Mouse (Mus musculus) myocyte (in vitro differentiated cells): ENCODE measurements around the gene Cars2. TPM values are rescaled to one million over a fixed set of nuclear protein-coding genes. Genes with fewer than 3 reads are reported as not detected.
"Not testable (repeated sequence)": the region's sequence is repeated elsewhere in the genome, so short reads cannot be mapped to it uniquely, and the experiment has no call there.

Source experiments
- H3K27me3 ChIP-seq: one replicate; pipeline ENCODE4 v1.6.1; 2011; ENCODE audit not compliant: control insufficient read depth, insufficient read depth, insufficient read length
- H3K36me3 ChIP-seq: one replicate; pipeline ENCODE4 v1.6.1; 2011; ENCODE audit not compliant: control insufficient read depth, insufficient read depth
- H3K4me2 ChIP-seq: one replicate; pipeline ENCODE4 v1.6.1; 2011; ENCODE audit warnings: low read depth, control low read depth
- H3K4me3 ChIP-seq: one replicate; pipeline ENCODE4 v1.5.1; 2011; ENCODE audit warnings: mild to moderate bottlenecking, control low read depth, moderate library complexity
- H3K79me2 ChIP-seq: one replicate; pipeline ENCODE4 v1.6.1; 2011; ENCODE audit not compliant: control insufficient read depth, insufficient read depth
- H3ac ChIP-seq: one replicate; pipeline ENCODE4 v1.6.1; 2011; ENCODE audit not compliant: control insufficient read depth, insufficient read length
- CEBPB ChIP-seq: IDR thresholded peaks from 2 replicates; pipeline ENCODE4 v1.6.1; 2011; ENCODE audit warnings: mild to moderate bottlenecking, moderate library complexity; ENCODE audit not compliant: poor library complexity, insufficient read depth, severe bottlenecking
- E2F4 ChIP-seq: IDR thresholded peaks from one replicate; pipeline ENCODE4 v1.6.1; 2011; ENCODE audit warnings: mild to moderate bottlenecking, control low read depth, moderate library complexity; ENCODE audit not compliant: insufficient read depth
- MAX ChIP-seq: IDR thresholded peaks from one replicate; pipeline ENCODE4 v1.6.1; 2011; ENCODE audit warnings: low read depth, mild to moderate bottlenecking, control low read depth
- MYOD1 ChIP-seq, 3 experiments: IDR thresholded peaks; one replicate each; pipeline ENCODE4 v1.6.1; 2011; ENCODE audit warnings: control low read depth in 2 of 3, low read depth in 2 of 3, mild to moderate bottlenecking in 2 of 3, moderate library complexity in 1 of 3; ENCODE audit not compliant: insufficient read length in 2 of 3, control insufficient read depth in 1 of 3
- MYOG ChIP-seq, 3 experiments: IDR thresholded peaks; one replicate each; pipeline ENCODE4 v1.6.1; 2011; ENCODE audit warnings: control low read depth in 2 of 3, low read depth in 2 of 3, mild to moderate bottlenecking in 2 of 3; ENCODE audit not compliant: insufficient read length in 2 of 3, control insufficient read depth in 1 of 3, insufficient read depth in 1 of 3
- POLR2A ChIP-seq: IDR thresholded peaks from one replicate; pipeline ENCODE4 v1.6.1; 2011; ENCODE audit warnings: low read depth, mild to moderate bottlenecking, control low read depth, moderate library complexity; ENCODE audit not compliant: insufficient read length
- POLR2AphosphoS2 ChIP-seq: IDR thresholded peaks from one replicate; pipeline ENCODE4 v1.6.1; 2011; ENCODE audit warnings: low read depth, control low read depth; ENCODE audit not compliant: insufficient read length
- REST ChIP-seq: IDR thresholded peaks from one replicate; pipeline ENCODE4 v1.6.1; 2011; ENCODE audit warnings: mild to moderate bottlenecking, control low read depth, moderate library complexity; ENCODE audit not compliant: insufficient read depth, insufficient read length
- SRF ChIP-seq: IDR thresholded peaks from one replicate; pipeline ENCODE4 v1.6.1; 2011; ENCODE audit warnings: low read depth; ENCODE audit not compliant: control insufficient read depth, insufficient read length
- TCF12 ChIP-seq: IDR thresholded peaks from one replicate; pipeline ENCODE4 v1.6.1; 2011; ENCODE audit warnings: mild to moderate bottlenecking, control low read depth; ENCODE audit not compliant: poor library complexity, insufficient read depth, severe bottlenecking
- TCF3 ChIP-seq: IDR thresholded peaks from one replicate; pipeline ENCODE4 v1.6.1; 2011; ENCODE audit warnings: low read depth, control low read depth; ENCODE audit not compliant: insufficient read length
- USF1 ChIP-seq: IDR thresholded peaks from one replicate; pipeline ENCODE4 v1.6.1; 2011; ENCODE audit warnings: low read depth, mild to moderate bottlenecking, control low read depth, moderate library complexity
- polyA plus RNA-seq: library from polyadenylated mRNA; unstranded; fragments of >200 nt; fragmentation: generic; extraction: Trizol; gene quantifications from one replicate; pipeline ENCODE4 v1.2.1, GENCODE M21; 2012; ENCODE audit warnings: missing spikeins

Cars2 gene
- polyA plus RNA-seq, 1 experiment, result 14.4 TPM

GRCm38 (mm10) chr8:11498281-11498680 is 52.3 kb downstream of the Cars2 start:
- no peak for TF ChIP-seq USF1
- TF ChIP-seq MAX, result no peak
- TF ChIP-seq POLR2A, result no peak
- no peak for TF ChIP-seq POLR2AphosphoS2
- TF ChIP-seq TCF3, result no peak
- TF ChIP-seq MYOD1 (IDR thresholded peaks at IDR 0.05; ENCODE audit: control insufficient read depth in 1 of 3, insufficient read length in 2 of 3, low read depth in 2 of 3), result no peak
- no peak for TF ChIP-seq REST
- TF ChIP-seq E2F4, result no peak
- no peak for TF ChIP-seq SRF
- TF ChIP-seq TCF12, result no peak
- TF ChIP-seq MYOG (IDR thresholded peaks at IDR 0.05; ENCODE audit: control insufficient read depth in 1 of 3, insufficient read depth in 1 of 3, insufficient read length in 2 of 3, low read depth in 2 of 3), result no peak
- TF ChIP-seq CEBPB, result no peak
- H3ac ChIP-seq, result peak overlapping the region; percentile 62
- peak overlapping the region; percentile 93 for H3K4me2 ChIP-seq
- no peaks in the 10 kb centered on the region for H3K27me3 ChIP-seq
- peak overlapping the region; percentile 77 for H3K4me3 ChIP-seq
- peaks cover 39% of the 10 kb centered on the region for H3K79me2 ChIP-seq
- H3K36me3 ChIP-seq, result peaks cover 7% of the 10 kb centered on the region

GRCm38 (mm10) chr8:11497017-11497990 is 53.3 kb downstream of the Cars2 start, which contains the start of gene Naxd:
Gene Naxd (plus strand): TSS chr8:11497506.
- TF ChIP-seq MAX (no peak), SRF (no peak), USF1 (no peak), POLR2AphosphoS2 (peak; percentile 78), MYOD1 (IDR thresholded peaks at IDR 0.05; ENCODE audit: control insufficient read depth in 1 of 3, insufficient read length in 2 of 3, low read depth in 2 of 3) (no peak), MYOG (IDR thresholded peaks at IDR 0.05; ENCODE audit: control insufficient read depth in 1 of 3, insufficient read depth in 1 of 3, insufficient read length in 2 of 3, low read depth in 2 of 3) (no peak), CEBPB (no peak), POLR2A (peak; percentile 83), TCF3 (no peak), E2F4 (no peak), TCF12 (no peak), REST (no peak)
- Histone ChIP-seq H3K4me3 (peak within 1 kb of the TSS; percentile 77), H3K79me2 (peaks cover 39% of the 10 kb centered on the region), H3K36me3 (peaks cover 1% of the 10 kb centered on the region), H3ac (peak within 1 kb of the TSS; percentile 62), H3K4me2 (peak within 1 kb of the TSS; percentile 97), H3K27me3 (no peaks in the 10 kb centered on the region)

- H3K79me2 ChIP-seq, H3K4me3 ChIP-seq, H3K4me2 ChIP-seq, H3K36me3 ChIP-seq, H3ac ChIP-seq: not testable (repeated sequence)
- H3K27me3 ChIP-seq, result peaks cover 14% of the 10 kb centered on the region
Measured at GRCm38 (mm10) chr8:11492340-11492739, 58.2 kb downstream of the Cars2 start.

GRCm38 (mm10) chr8:11487229-11487628 is 63.4 kb downstream of the Cars2 start:
- H3ac ChIP-seq, result no peak overlapping the region

GRCm38 (mm10) chr8:11486142-11486541 is 64.4 kb downstream of the Cars2 start:
- TF ChIP-seq USF1 (no peak), MAX (no peak), TCF3 (no peak), POLR2A (no peak), MYOG (IDR thresholded peaks at IDR 0.05; ENCODE audit: control insufficient read depth in 1 of 3, insufficient read depth in 1 of 3, insufficient read length in 2 of 3, low read depth in 2 of 3) (no peak), REST (no peak), POLR2AphosphoS2 (no peak), SRF (no peak), CEBPB (no peak), MYOD1 (IDR thresholded peaks at IDR 0.05; ENCODE audit: control insufficient read depth in 1 of 3, insufficient read length in 2 of 3, low read depth in 2 of 3) (no peak), E2F4 (no peak), TCF12 (no peak)
- Histone ChIP-seq H3K4me3 (no peak overlapping the region), H3ac (no peak overlapping the region), H3K79me2 (no peaks in the 10 kb centered on the region), H3K27me3 (peaks cover 9% of the 10 kb centered on the region), H3K4me2 (peak overlapping the region; percentile 44), H3K36me3 (no peaks in the 10 kb centered on the region)

More at GRCm38 (mm10) chr8:11487229-11487628, 63.4 kb downstream of the Cars2 start:
- Histone ChIP-seq H3K27me3 (peaks cover 14% of the 10 kb centered on the region), H3K36me3 (no peaks in the 10 kb centered on the region), H3K79me2 (no peaks in the 10 kb centered on the region), H3K4me3 (no peak overlapping the region), H3K4me2 (peak overlapping the region; percentile 44)
- TF ChIP-seq REST (no peak), TCF12 (no peak), TCF3 (no peak), POLR2A (no peak), E2F4 (no peak), MAX (no peak), CEBPB (no peak), SRF (no peak)
